Mouse (Mus musculus): Measurements from ENCODE around the gene Pla2g5. TPM values are rescaled to one million over a fixed set of nuclear protein-coding genes. Genes with fewer than 3 reads are reported as not detected.
A peak's percentile ranks its signal among the peaks of the same experiment; 100 is the strongest.

The Pla2g5 gene
- total RNA-seq, 2 experiments from 2014 or later, result 10.7 to 22.4 TPM

DNA sequence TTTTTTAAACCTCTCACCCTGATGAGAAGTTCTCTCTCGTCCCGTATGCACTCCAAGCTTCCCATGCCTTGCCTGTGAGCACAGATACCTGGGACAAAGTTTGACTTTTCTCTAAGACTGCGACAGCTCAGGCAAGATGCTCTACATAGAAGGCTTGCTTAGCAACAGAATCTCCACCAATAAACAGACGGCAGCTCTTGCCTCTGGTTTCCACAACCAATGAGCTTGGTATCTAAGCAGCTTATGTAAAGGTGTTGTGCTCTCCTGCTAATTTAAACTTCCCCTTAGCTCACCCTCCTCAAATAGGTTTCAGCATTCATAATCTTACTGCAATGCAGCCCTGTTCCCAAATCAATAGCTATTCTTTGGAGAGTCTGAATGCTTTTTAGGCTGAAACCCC is 61.7 kb downstream of the Pla2g5 start:
- no peak for DNase-seq (ENCODE audit: low spot score in 2 of 2)

DNA sequence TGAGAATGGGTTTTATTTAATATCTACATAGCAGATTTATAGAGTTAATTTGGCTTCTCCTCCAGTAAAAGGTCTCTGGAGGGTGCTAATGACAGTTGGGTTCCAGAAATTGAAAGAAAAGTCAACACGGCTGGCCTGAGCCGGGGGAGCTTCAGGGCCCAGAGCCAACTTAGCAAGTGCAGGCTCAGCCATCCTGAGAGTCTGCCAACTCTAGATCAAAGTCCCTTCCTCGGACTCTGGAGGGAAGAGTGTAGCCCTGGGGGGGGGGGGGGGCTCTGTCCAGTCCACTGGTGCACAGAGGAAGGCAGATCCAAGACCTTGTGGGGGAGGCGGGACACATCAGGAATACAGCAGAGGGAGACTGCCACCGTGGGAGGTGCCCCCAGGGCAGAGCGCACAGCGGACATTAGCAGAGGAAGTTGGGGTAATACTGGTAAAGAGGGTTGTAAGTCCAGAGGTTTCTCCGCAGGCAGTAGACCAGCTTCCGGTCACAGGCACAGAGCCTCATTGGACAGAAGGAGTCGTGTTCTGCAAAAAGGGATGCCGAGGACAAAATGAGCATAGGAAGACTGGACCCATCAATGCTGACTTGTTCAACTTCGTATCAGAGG is 63.0 kb downstream of the Pla2g5 start:
- DNase-seq (ENCODE audit: low spot score in 2 of 2), result no peak

- no peak for DNase-seq (ENCODE audit: low spot score in 2 of 2)
Measured at GRCm38 (mm10) chr4:138797217-138797570, 66.1 kb downstream of the Pla2g5 start.

- no peak for DNase-seq (ENCODE audit: low spot score in 2 of 2)
Measured at GRCm38 (mm10) chr4:138796513-138797216, 66.6 kb downstream of the Pla2g5 start.

- no peak for DNase-seq (ENCODE audit: low spot score in 2 of 2)
Measured at GRCm38 (mm10) chr4:138794344-138794743, 68.9 kb downstream of the Pla2g5 start.

DNA sequence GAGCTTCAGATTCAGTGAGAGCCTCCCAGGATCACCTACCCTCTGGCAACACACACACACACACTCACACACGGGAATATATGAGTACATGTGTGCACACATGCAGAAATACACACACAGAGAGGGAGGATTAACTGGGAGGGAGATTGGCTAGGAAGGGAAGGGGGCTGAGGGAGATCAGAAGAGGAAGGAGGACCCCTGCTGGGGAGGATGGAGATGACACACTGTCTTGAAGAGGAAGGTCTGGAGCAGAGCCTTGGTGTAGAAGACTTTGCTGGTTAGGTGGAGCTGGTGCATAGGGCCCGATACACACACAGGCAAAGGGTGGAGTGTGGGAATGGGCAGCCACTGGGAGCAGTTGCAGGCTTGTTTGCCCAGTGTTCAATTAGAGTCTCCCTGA is 70.0 kb downstream of the Pla2g5 start:
- DNase-seq (ENCODE audit: low spot score in 2 of 2), result peak; percentile 23 to 38

GRCm38 (mm10) chr4:138792599-138792998 is 70.7 kb downstream of the Pla2g5 start:
- DNase-seq (ENCODE audit: low spot score in 2 of 2), result no peak

DNA sequence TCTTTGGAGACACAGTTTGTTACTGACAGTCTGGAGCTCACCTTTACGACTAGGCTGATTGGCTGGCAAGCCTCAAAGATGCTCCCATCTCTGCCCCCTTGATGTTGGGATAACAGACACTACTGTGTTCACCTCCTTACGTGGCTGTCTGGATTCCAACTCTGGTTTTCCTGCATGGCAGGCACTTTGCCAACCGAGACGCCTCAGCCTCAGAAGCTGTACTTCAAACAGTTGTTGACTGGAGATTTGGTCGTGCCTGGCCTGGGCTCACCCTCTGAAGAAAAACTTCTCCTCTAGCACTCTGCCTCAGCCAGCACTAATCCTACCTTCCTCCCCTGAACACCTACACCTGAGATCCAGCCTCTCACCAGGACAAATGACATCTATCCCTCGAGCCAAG is 71.8 kb downstream of the Pla2g5 start:
- DNase-seq (ENCODE audit: low spot score in 2 of 2), result no peak

- no peak for DNase-seq (ENCODE audit: low spot score in 2 of 2)
Measured at GRCm38 (mm10) chr4:138788381-138788780, 74.9 kb downstream of the Pla2g5 start.

DNA sequence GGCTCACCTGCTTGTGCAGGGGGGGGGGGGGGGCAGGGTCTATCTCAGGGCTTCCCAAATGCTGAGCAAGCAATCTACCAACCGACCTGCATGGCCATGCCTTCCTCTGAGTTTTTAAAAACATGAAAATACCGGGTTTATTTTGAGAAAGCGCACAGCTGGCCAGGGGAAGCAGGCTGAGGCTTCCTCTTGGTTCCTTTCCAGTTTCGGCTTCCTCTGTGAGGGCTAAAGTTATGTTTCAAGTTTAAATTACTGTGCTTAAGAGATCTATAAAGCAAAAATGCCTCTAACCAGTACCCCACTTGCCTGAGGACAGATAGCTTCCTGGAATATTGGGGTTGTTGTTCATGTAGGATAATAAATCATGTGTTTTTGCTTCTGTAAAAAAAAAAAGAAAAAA is 77.1 kb downstream of the Pla2g5 start:
- no peak for DNase-seq (ENCODE audit: low spot score in 2 of 2)

DNA sequence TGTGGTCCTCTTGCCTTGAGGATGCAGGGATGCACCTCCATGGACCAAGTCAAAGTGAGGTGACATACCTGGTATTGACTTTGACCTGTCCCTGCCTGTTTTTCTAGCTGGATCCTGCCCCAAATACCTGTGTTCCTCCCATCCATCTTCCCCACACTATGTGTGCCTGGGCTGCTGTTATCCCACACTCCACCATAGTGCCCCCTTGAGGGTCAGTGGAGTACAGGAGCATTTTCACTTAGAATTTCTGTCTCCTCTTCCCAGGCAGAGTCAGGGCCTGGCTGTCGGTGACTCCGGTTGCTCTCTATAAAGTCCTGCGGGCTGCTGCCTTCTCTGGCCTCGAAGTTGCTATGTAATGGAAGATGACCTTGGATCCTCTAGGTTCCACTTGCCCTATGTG is 77.6 kb downstream of the Pla2g5 start:
- no peak for DNase-seq (ENCODE audit: low spot score in 2 of 2)

GRCm38 (mm10) chr4:138782098-138782497 is 81.2 kb downstream of the Pla2g5 start:
- DNase-seq (ENCODE audit: low spot score in 2 of 2), result peak in 1 of 2 experiments; percentile 7

DNA sequence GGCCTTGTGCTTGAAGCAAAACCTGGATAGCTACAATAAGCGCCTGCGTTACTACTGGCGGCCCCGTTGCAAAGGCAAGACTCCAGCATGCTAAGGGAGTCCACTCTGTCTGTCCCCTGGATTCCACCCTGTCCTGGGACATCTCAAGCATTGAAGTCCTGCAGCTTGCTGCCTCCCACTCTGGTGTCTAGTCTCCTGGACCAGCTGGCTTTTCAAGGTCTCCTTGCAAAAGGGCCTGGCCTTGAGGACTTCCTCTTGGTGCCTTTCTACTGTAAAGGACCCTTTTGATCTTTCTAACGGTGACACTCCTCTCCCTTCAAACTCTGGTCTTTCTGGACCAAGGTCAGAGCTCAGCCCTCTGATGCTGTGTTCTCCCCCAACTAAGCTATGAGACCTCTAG is 83.0 kb downstream of the Pla2g5 start:
- no peak for DNase-seq (ENCODE audit: low spot score in 2 of 2)

DNA sequence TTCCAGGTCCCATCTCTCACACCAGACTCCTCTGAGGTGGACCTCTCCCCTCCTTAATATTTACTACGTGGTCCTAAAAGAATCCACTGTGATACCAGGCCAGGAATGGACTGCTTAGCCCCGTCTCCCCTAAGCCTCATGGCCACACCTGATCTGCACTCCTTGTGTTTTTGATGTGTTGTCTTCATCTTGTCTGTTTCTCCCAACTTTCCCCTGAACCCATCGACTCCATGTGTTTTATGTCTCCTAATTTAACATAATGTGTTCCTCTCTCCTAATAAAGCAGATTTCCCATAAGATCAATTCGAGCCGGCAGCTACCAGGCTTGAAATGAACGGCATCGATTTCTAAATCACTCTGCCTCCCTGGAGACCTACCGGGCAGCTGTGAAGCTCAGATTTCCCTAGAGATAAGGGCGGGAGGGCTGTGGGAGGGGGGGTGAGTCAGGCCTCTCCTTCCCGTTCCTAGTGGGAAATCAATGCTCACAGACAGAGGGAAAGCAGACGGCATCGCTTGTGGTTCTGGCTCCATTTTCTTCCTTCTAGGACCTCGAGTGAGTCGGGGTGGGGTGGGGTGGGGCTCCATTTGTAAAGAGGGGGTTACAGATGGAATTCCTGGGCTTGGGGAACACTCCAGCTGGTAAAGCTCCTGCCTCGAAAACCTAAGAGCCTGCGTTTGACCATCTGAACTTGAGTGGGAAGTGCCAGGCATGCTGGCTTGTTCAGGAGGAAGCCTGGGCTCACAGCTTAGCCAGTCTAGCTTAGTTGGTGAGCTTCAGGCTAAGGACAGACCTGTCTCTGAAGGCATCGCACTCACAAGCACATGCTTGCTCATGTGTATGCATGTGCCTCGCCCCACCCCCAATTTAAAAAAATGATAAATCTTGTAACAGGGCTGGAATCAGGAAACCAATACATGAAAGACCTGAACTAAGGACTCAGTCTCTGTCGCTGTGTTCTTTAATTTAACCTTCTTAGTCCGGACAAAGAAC is 85.6 kb downstream of the Pla2g5 start:
- DNase-seq (ENCODE audit: low spot score in 2 of 2), result no peak

DNA sequence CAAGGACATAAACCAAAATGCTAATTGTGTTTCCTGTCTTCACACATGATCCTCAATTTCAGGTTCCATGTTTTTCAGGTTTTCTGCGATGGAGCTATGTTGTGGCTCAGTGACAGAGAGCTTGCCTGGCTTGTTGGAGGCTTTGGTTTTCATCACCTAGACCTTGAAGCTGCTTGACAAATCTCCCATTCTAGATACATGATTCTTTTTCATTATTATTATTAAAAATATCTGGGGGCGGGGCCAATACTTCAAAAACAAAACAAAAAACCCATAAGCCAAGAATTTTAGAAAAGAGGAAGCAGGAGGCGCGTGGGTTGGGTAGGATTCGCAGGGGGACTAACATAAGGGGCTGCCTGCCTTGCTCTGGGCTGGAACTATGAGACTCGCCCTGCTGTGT is 87.8 kb downstream of the Pla2g5 start, which contains the start of gene Pla2g2d:
TSS of gene Pla2g2d (plus strand) at position 301 of the 400 bp plus-strand sequence.
- no peak for DNase-seq (ENCODE audit: low spot score in 2 of 2)

DNA sequence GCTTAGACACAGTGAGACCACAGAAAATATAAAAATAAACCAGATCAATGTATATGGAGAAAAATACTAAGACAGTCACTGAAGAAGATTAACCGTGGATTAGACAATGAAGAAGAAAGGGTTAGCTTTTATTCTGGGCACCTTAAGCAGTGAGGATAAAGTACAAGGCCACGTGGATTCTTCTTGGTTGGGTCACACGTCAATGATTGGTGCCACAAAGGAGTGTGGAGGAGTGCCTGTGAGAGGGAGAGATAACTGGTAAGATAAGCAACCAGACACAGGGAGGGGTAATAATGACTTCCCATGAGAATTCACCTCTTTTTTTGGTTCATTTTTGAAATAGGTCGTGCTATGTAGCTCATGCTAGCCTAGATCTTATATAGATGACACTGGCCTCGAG is 90.9 kb downstream of the Pla2g5 start:
- DNase-seq (ENCODE audit: low spot score in 2 of 2), result no peak

DNA sequence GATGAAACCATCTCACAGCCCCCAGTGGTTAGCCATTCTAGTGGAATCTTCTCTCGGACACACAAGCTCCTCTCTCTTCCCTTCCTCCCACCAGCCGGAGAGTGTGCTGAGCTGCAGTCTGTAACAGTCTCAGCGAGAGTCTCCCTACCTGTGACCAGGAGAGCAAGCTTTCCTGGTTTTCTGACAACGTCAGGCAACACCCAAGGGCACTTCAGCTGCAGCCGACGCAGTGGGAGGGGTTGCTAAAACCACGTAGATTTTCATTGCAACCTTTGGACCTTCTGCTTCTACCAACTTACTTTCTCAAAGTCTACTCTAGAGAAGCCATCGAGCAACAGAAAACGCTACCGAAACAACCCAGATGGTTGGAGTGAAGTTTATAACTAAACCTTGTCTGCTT is 91.3 kb downstream of the Pla2g5 start:
- no peak for DNase-seq (ENCODE audit: low spot score in 2 of 2)

GRCm38 (mm10) chr4:138762266-138762665 is 101.0 kb downstream of the Pla2g5 start:
- no peak for DNase-seq (ENCODE audit: low spot score in 2 of 2)

- DNase-seq (ENCODE audit: low spot score in 2 of 2), result peak in 1 of 2 experiments; percentile 29
Measured at GRCm38 (mm10) chr4:138757416-138757815, 105.9 kb downstream of the Pla2g5 start, which contains the start of gene Pla2g2f. Pla2g2f (minus strand) TSS chr4:138757626.

- no peak for DNase-seq (ENCODE audit: low spot score in 2 of 2)
Measured at GRCm38 (mm10) chr4:138755983-138756382, 107.3 kb downstream of the Pla2g5 start.

- DNase-seq (ENCODE audit: low spot score in 2 of 2), result no peak
Measured at GRCm38 (mm10) chr4:138755439-138755838, 107.8 kb downstream of the Pla2g5 start.

- DNase-seq (ENCODE audit: low spot score in 2 of 2), result no peak
Measured at GRCm38 (mm10) chr4:138754432-138754831, 108.8 kb downstream of the Pla2g5 start.

All from adrenal gland, adult 18-20 months (tissue).